Mouse (Mus musculus): ENCODE data around the gene Plod3. TPM values are rescaled to one million over a fixed set of nuclear protein-coding genes. Genes with fewer than 3 reads are reported as not detected.

Plod3 gene
- polyA plus RNA-seq, 1 experiment from 2014 or later = 38.3 TPM

GRCm38 (mm10) chr5:136966331-136966730 lies 20.5 kb upstream of the Plod3 start, which contains the start of gene Cldn15:
Gene Cldn15 (plus strand): TSS chr5:136966616.
- no peaks in the 10 kb centered on the region; the same call in 1 of the 2 replicates for H3K36me3 ChIP-seq (ENCODE audit: insufficient read depth, low read length)
- peaks cover 19% of the 10 kb centered on the region for H3K4me1 ChIP-seq (ENCODE audit: insufficient read depth, low read depth, low read length)
- no peaks in the 10 kb centered on the region for H3K27me3 ChIP-seq (replicated peaks; ENCODE audit: insufficient read depth, low read length)
- no peaks in the 10 kb centered on the region for H3K9me3 ChIP-seq (ENCODE audit: low read length)
- DNase-seq (ENCODE audit: low spot score) = peak; percentile 78
- WGBS = 13% methylated on average over 6 of the region's 6 CpGs
- no peak within 1 kb of the TSS for H3K4me3 ChIP-seq (ENCODE audit: low read depth, low read length)
- peak; percentile 47 for ATAC-seq
- no peak within 1 kb of the TSS for H3K4me2 ChIP-seq (replicated peaks; ENCODE audit: low read depth, low read length)
- TF ChIP-seq CTCF (IDR thresholded peaks at IDR 0.05) = no peak
- peak; percentile 74 for TF ChIP-seq EP300 (IDR thresholded peaks at IDR 0.05)
- 0 out of 2 replicates have a peak within 1 kb of the TSS, but pooled peaks have one; percentile 5 for H3K9ac ChIP-seq (replicated peaks; ENCODE audit: low read depth)
- H3K27ac ChIP-seq (ENCODE audit: low read length) = peak within 1 kb of the TSS; percentile 87

- Histone ChIP-seq H3K36me3 (ENCODE audit: insufficient read depth, low read length) (no peaks in the 10 kb centered on the region; the same call in 1 of the 2 replicates), H3K27ac (ENCODE audit: low read length) (peak overlapping the region; percentile 87), H3K4me3 (ENCODE audit: low read depth, low read length) (no peak overlapping the region), H3K4me2 (replicated peaks; ENCODE audit: low read depth, low read length) (no peak overlapping the region), H3K9me3 (ENCODE audit: low read length) (no peaks in the 10 kb centered on the region), H3K4me1 (ENCODE audit: insufficient read depth, low read depth, low read length) (peaks cover 15% of the 10 kb centered on the region), H3K9ac (replicated peaks; ENCODE audit: low read depth) (0 out of 2 replicates have a peak overlapping the region, but pooled peaks have one; percentile 5), H3K27me3 (replicated peaks; ENCODE audit: insufficient read depth, low read length) (no peaks in the 10 kb centered on the region)
- WGBS = 67% methylated on average over 4 of the region's 4 CpGs
- DNase-seq (ENCODE audit: low spot score) = no peak
- TF ChIP-seq EP300 (IDR thresholded peaks at IDR 0.05) = no peak
- no peak for TF ChIP-seq CTCF (IDR thresholded peaks at IDR 0.05)
- no peak for ATAC-seq
Observed at GRCm38 (mm10) chr5:136966861-136967455, 19.9 kb upstream of the Plod3 start.

GRCm38 (mm10) chr5:136967592-136967991 lies 19.2 kb upstream of the Plod3 start:
- Histone ChIP-seq H3K9ac (replicated peaks; ENCODE audit: low read depth) (no peak overlapping the region), H3K27me3 (replicated peaks; ENCODE audit: insufficient read depth, low read length) (no peaks in the 10 kb centered on the region), H3K4me3 (ENCODE audit: low read depth, low read length) (no peak overlapping the region), H3K27ac (ENCODE audit: low read length) (peak overlapping the region; percentile 87), H3K36me3 (ENCODE audit: insufficient read depth, low read length) (no peaks in the 10 kb centered on the region; the same call in 1 of the 2 replicates), H3K4me1 (ENCODE audit: insufficient read depth, low read depth, low read length) (peaks cover 15% of the 10 kb centered on the region), H3K9me3 (ENCODE audit: low read length) (no peaks in the 10 kb centered on the region), H3K4me2 (replicated peaks; ENCODE audit: low read depth, low read length) (no peak overlapping the region)
- 56% methylated on average over 10 of the region's 10 CpGs for WGBS
- ATAC-seq (peak; percentile 23), DNase-seq (ENCODE audit: low spot score) (peak; percentile 69)
- no peak for TF ChIP-seq EP300 (IDR thresholded peaks at IDR 0.05)
- no peak for TF ChIP-seq CTCF (IDR thresholded peaks at IDR 0.05)

- peaks cover 9% of the 10 kb centered on the region for H3K4me1 ChIP-seq (ENCODE audit: insufficient read depth, low read depth, low read length)
- no peak overlapping the region for H3K4me3 ChIP-seq (ENCODE audit: low read depth, low read length)
- peak; percentile 90 for DNase-seq (ENCODE audit: low spot score)
- no peak overlapping the region for H3K4me2 ChIP-seq (replicated peaks; ENCODE audit: low read depth, low read length)
- H3K27ac ChIP-seq (ENCODE audit: low read length) = no peak overlapping the region
- WGBS = 57% methylated on average over 1 of the region's 1 CpGs
- no peaks in the 10 kb centered on the region for H3K9me3 ChIP-seq (ENCODE audit: low read length)
- no peak for TF ChIP-seq EP300 (IDR thresholded peaks at IDR 0.05)
- TF ChIP-seq CTCF (IDR thresholded peaks at IDR 0.05) = peak; percentile 91
- no peaks in the 10 kb centered on the region for H3K27me3 ChIP-seq (replicated peaks; ENCODE audit: insufficient read depth, low read length)
- peak; percentile 43 for ATAC-seq
- H3K36me3 ChIP-seq (ENCODE audit: insufficient read depth, low read length) = no peaks in the 10 kb centered on the region
- H3K9ac ChIP-seq (replicated peaks; ENCODE audit: low read depth) = no peak overlapping the region
Observed at GRCm38 (mm10) chr5:136970703-136971102, 16.1 kb upstream of the Plod3 start.

- ATAC-seq (no peak), DNase-seq (ENCODE audit: low spot score) (no peak)
- Histone ChIP-seq H3K36me3 (ENCODE audit: insufficient read depth, low read length) (no peaks in the 10 kb centered on the region), H3K4me2 (replicated peaks; ENCODE audit: low read depth, low read length) (no peak overlapping the region), H3K9me3 (ENCODE audit: low read length) (no peaks in the 10 kb centered on the region), H3K9ac (replicated peaks; ENCODE audit: low read depth) (no peak overlapping the region), H3K27ac (ENCODE audit: low read length) (no peak overlapping the region), H3K27me3 (replicated peaks; ENCODE audit: insufficient read depth, low read length) (no peaks in the 10 kb centered on the region), H3K4me3 (ENCODE audit: low read depth, low read length) (no peak overlapping the region), H3K4me1 (ENCODE audit: insufficient read depth, low read depth, low read length) (no peaks in the 10 kb centered on the region)
- WGBS = 62% methylated on average over 8 of the region's 8 CpGs
- TF ChIP-seq CTCF (IDR thresholded peaks at IDR 0.05) = no peak
- TF ChIP-seq EP300 (IDR thresholded peaks at IDR 0.05) = no peak
Observed at GRCm38 (mm10) chr5:136973670-136974069, 13.1 kb upstream of the Plod3 start.

GRCm38 (mm10) chr5:136977769-136978168 lies 9.1 kb upstream of the Plod3 start:
- H3K36me3 ChIP-seq (ENCODE audit: insufficient read depth, low read length) = 0 out of 2 replicates have a peak, but pooled peaks cover 3% of the 10 kb centered on the region
- TF ChIP-seq EP300 (IDR thresholded peaks at IDR 0.05) (no peak), CTCF (IDR thresholded peaks at IDR 0.05) (no peak)
- peak; percentile 53 for DNase-seq (ENCODE audit: low spot score)
- H3K4me3 ChIP-seq (ENCODE audit: low read depth, low read length) = no peak overlapping the region
- H3K4me2 ChIP-seq (replicated peaks; ENCODE audit: low read depth, low read length) = no peak overlapping the region
- H3K27ac ChIP-seq (ENCODE audit: low read length) = no peak overlapping the region
- 43% methylated on average over 4 of the region's 4 CpGs for WGBS
- no peaks in the 10 kb centered on the region for H3K4me1 ChIP-seq (ENCODE audit: insufficient read depth, low read depth, low read length)
- peak; percentile 37; the same call in 1 of the 2 replicates for ATAC-seq
- no peaks in the 10 kb centered on the region for H3K9me3 ChIP-seq (ENCODE audit: low read length)
- H3K27me3 ChIP-seq (replicated peaks; ENCODE audit: insufficient read depth, low read length) = no peaks in the 10 kb centered on the region
- no peak overlapping the region for H3K9ac ChIP-seq (replicated peaks; ENCODE audit: low read depth)

Measured in lung, postnatal 0 days (tissue).